Mouse (Mus musculus) liver, embryonic 11.5 days (tissue): ENCODE measurements around the gene Entpd2. TPM values are rescaled to one million over a fixed set of nuclear protein-coding genes. Genes with fewer than 3 reads are reported as not detected.

Source experiments
- ATAC-seq: fragments of 200-750 bp; cut with Nextera tagmentation; replicated peaks from 2 replicates; pipeline ENCODE4 v1.8.0; 2017; ENCODE audit warnings: moderate number of reproducible peaks, mild to moderate bottlenecking, moderate TSS enrichment, moderate library complexity; ENCODE audit not compliant: low FRiP score
- DNase-seq: peaks from one replicate; pipeline ENCODE4 v3.0.0-alpha.2; 2017; ENCODE audit warnings: low spot score
- H3K27ac ChIP-seq: fragments of 300-500 bp; sonication (generic); 2 replicates; pipeline ENCODE4 v1.5.1; 2014; ENCODE audit warnings: mild to moderate bottlenecking, low read depth, low read length, control low read depth
- H3K27me3 ChIP-seq: fragments of 300-500 bp; sonication (generic); replicated peaks from 2 replicates; pipeline ENCODE4 v1.6.1; 2014; ENCODE audit warnings: low read length, mixed read lengths; ENCODE audit not compliant: control insufficient read depth, insufficient read depth
- H3K36me3 ChIP-seq: fragments of 300-500 bp; sonication (generic); 2 replicates; pipeline ENCODE4 v1.6.1; 2014; ENCODE audit warnings: mild to moderate bottlenecking, low read length, moderate library complexity, mixed read lengths; ENCODE audit not compliant: control insufficient read depth, insufficient read depth
- H3K4me1 ChIP-seq: fragments of 300-500 bp; sonication (generic); replicated peaks from 2 replicates; pipeline ENCODE4 v1.6.1; 2014; ENCODE audit warnings: low read length, mixed read lengths; ENCODE audit not compliant: control insufficient read depth, insufficient read depth
- H3K4me2 ChIP-seq: fragments of 300-500 bp; sonication (generic); 2 replicates; pipeline ENCODE4 v1.6.1; 2014; ENCODE audit warnings: mild to moderate bottlenecking, control low read depth, moderate library complexity
- H3K4me3 ChIP-seq: fragments of 300-500 bp; sonication (generic); 2 replicates; pipeline ENCODE4 v1.5.1; 2014; ENCODE audit warnings: low read depth, low read length, control low read depth
- H3K9ac ChIP-seq: fragments of 300-500 bp; sonication (generic); 2 replicates; pipeline ENCODE4 v1.6.1; 2014; ENCODE audit warnings: low read depth, low read length, control low read depth
- H3K9me3 ChIP-seq: fragments of 300-500 bp; sonication (generic); 2 replicates; pipeline ENCODE4 v1.6.1; 2016; ENCODE audit warnings: low read length, inconsistent platforms, mixed read lengths; ENCODE audit not compliant: control insufficient read depth
- whole genome bisulfite sequencing: fragments of 180-500 bp; shearing (Covaris S2); extraction: QIAGEN DNeasy Blood & Tissue Kit; methylation state at CpG from one replicate; pipeline ENCODE4 v1.1.7; 2014; 5-methylcytosine and 5-hydroxymethylcytosine counted together
- polyA plus RNA-seq: library from polyadenylated mRNA; unstranded; fragments of >200 nt; fragmentation: Nextera tagmentation; extraction: Ambion mirVana; gene quantifications from 2 replicates; pipeline ENCODE4 v1.2.1, GENCODE M21; 2014

Entpd2 gene
- polyA plus RNA-seq, 1 experiment from 2014 or later: 0.25 TPM

- Histone ChIP-seq H3K27me3 (no peaks in the 10 kb centered on the region), H3K9ac (peak overlapping the region; percentile 75), H3K27ac (no peak overlapping the region), H3K4me3 (peak overlapping the region; percentile 71), H3K4me1 (peaks cover 34% of the 10 kb centered on the region), H3K4me2 (peak overlapping the region; percentile 78), H3K9me3 (no peaks in the 10 kb centered on the region), H3K36me3 (peaks cover 22% of the 10 kb centered on the region)
- ATAC-seq (no peak), DNase-seq (no peak)
- WGBS: 60% methylated on average over 2 of the region's 2 CpGs
Observed at GRCm38 (mm10) chr2:25373431-25373830, 22.2 kb upstream of the Entpd2 start.

GRCm38 (mm10) chr2:25376589-25376988, 19.1 kb upstream of the Entpd2 start:
- Histone ChIP-seq H3K9ac (no peak overlapping the region), H3K27me3 (0 out of 2 replicates have a peak, but pooled peaks cover 2% of the 10 kb centered on the region), H3K4me1 (peaks cover 19% of the 10 kb centered on the region), H3K4me3 (no peak overlapping the region), H3K36me3 (peaks cover 22% of the 10 kb centered on the region), H3K9me3 (no peaks in the 10 kb centered on the region), H3K4me2 (no peak overlapping the region), H3K27ac (no peak overlapping the region)
- no peak for ATAC-seq
- no peak for DNase-seq
- 61% methylated on average over 4 of the region's 4 CpGs for WGBS

- Histone ChIP-seq H3K27me3 (0 out of 2 replicates have a peak, but pooled peaks cover 2% of the 10 kb centered on the region), H3K27ac (no peak overlapping the region), H3K4me3 (no peak overlapping the region), H3K4me2 (no peak overlapping the region), H3K4me1 (no peaks in the 10 kb centered on the region), H3K36me3 (no peaks in the 10 kb centered on the region), H3K9me3 (no peaks in the 10 kb centered on the region), H3K9ac (no peak overlapping the region)
- 66% methylated on average over 5 of the region's 5 CpGs for WGBS
- DNase-seq: no peak
- no peak for ATAC-seq
Observed at GRCm38 (mm10) chr2:25384492-25384891, 11.2 kb upstream of the Entpd2 start.

GRCm38 (mm10) chr2:25391266-25391665, 4.4 kb upstream of the Entpd2 start:
- peaks cover 5% of the 10 kb centered on the region for H3K4me1 ChIP-seq
- no peaks in the 10 kb centered on the region for H3K36me3 ChIP-seq
- DNase-seq: no peak
- ATAC-seq: no peak
- no peak overlapping the region for H3K4me3 ChIP-seq
- H3K9ac ChIP-seq: no peak overlapping the region
- 68% methylated on average over 5 of the region's 5 CpGs for WGBS
- no peaks in the 10 kb centered on the region for H3K9me3 ChIP-seq
- peaks cover 24% of the 10 kb centered on the region for H3K27me3 ChIP-seq
- no peak overlapping the region for H3K4me2 ChIP-seq
- H3K27ac ChIP-seq: no peak overlapping the region

- peaks cover 5% of the 10 kb centered on the region for H3K4me1 ChIP-seq
- no peak overlapping the region for H3K27ac ChIP-seq
- H3K4me2 ChIP-seq: no peak overlapping the region
- WGBS: 51% methylated on average over 3 of the region's 3 CpGs
- no peak overlapping the region for H3K4me3 ChIP-seq
- H3K36me3 ChIP-seq: no peaks in the 10 kb centered on the region
- no peak overlapping the region for H3K9ac ChIP-seq
- peaks cover 57% of the 10 kb centered on the region for H3K27me3 ChIP-seq
- no peak for ATAC-seq
- no peak for DNase-seq
- H3K9me3 ChIP-seq: no peaks in the 10 kb centered on the region
Observed at GRCm38 (mm10) chr2:25394281-25395221, 1.1 kb upstream of the Entpd2 start.

GRCm38 (mm10) chr2:25396597-25396983, 916 bp downstream of the Entpd2 start:
- no peak overlapping the region for H3K4me3 ChIP-seq
- H3K4me1 ChIP-seq: peaks cover 5% of the 10 kb centered on the region
- no peaks in the 10 kb centered on the region for H3K9me3 ChIP-seq
- no peak overlapping the region for H3K27ac ChIP-seq
- peak overlapping the region; percentile 92 for H3K4me2 ChIP-seq
- no peaks in the 10 kb centered on the region for H3K36me3 ChIP-seq
- WGBS: 16% methylated on average over 3 of the region's 3 CpGs
- peaks cover 74% of the 10 kb centered on the region for H3K27me3 ChIP-seq
- DNase-seq (no peak), ATAC-seq (no peak)
- H3K9ac ChIP-seq: no peak overlapping the region

GRCm38 (mm10) chr2:25397010-25397409, 1.3 kb downstream of the Entpd2 start:
- Histone ChIP-seq H3K4me2 (no peak overlapping the region), H3K27ac (no peak overlapping the region), H3K36me3 (no peaks in the 10 kb centered on the region), H3K9ac (no peak overlapping the region), H3K4me3 (no peak overlapping the region), H3K9me3 (no peaks in the 10 kb centered on the region), H3K4me1 (peaks cover 5% of the 10 kb centered on the region), H3K27me3 (peaks cover 78% of the 10 kb centered on the region)
- no peak for DNase-seq
- 41% methylated on average over 1 of the region's 1 CpGs for WGBS
- no peak for ATAC-seq

GRCm38 (mm10) chr2:25398065-25398464, 2.4 kb downstream of the Entpd2 start:
- Histone ChIP-seq H3K27me3 (peaks cover 85% of the 10 kb centered on the region), H3K9me3 (no peaks in the 10 kb centered on the region), H3K4me1 (peaks cover 5% of the 10 kb centered on the region), H3K4me3 (no peak overlapping the region), H3K27ac (no peak overlapping the region), H3K9ac (no peak overlapping the region), H3K4me2 (no peak overlapping the region), H3K36me3 (no peaks in the 10 kb centered on the region)
- ATAC-seq (no peak), DNase-seq (no peak)
- 84% methylated on average over 7 of the region's 7 CpGs for WGBS

GRCm38 (mm10) chr2:25399051-25399450, 3.4 kb downstream of the Entpd2 start, which contains the start of gene Npdc1:
TSS of gene Npdc1 (plus strand) at chr2:25399351.
- ATAC-seq (no peak), DNase-seq (no peak)
- no peak within 1 kb of the TSS for H3K27ac ChIP-seq
- no peaks in the 10 kb centered on the region for H3K36me3 ChIP-seq
- H3K4me1 ChIP-seq: peaks cover 5% of the 10 kb centered on the region
- peaks cover 93% of the 10 kb centered on the region for H3K27me3 ChIP-seq
- no peak within 1 kb of the TSS for H3K4me2 ChIP-seq
- WGBS: 59% methylated on average over 8 of the region's 8 CpGs
- no peaks in the 10 kb centered on the region for H3K9me3 ChIP-seq
- no peak within 1 kb of the TSS for H3K9ac ChIP-seq
- no peak within 1 kb of the TSS for H3K4me3 ChIP-seq
